Mouse (Mus musculus) pancreas, adult 10 weeks (tissue): ENCODE data around the gene Trim30c. TPM values are rescaled to one million over a fixed set of nuclear protein-coding genes. Genes with fewer than 3 reads are reported as not detected.

Source experiments
- polyA plus RNA-seq: library from polyadenylated mRNA; stranded (reverse); fragments of 350-450 nt; fragmentation: Illumina TruSeq; extraction: RNeasy Lipid Tissue Mini Kit (QIAGEN cat#74804); gene quantifications from one replicate; pipeline ENCODE4 v1.2.3, GENCODE M21; 2015; ENCODE audit warnings: low read depth, low replicate concordance; ENCODE audit not compliant: insufficient read depth

The Trim30c gene
- polyA plus RNA-seq, result not detected

GRCm38 (mm10) chr7:104400698-104401097 is at the start of gene Trim30c:
Gene Trim30c (minus strand): TSS chr7:104400837.

GRCm38 (mm10) chr7:104369736-104370414 is 30.8 kb downstream of the Trim30c start, which contains the start of gene Trim30b:
Gene Trim30b (minus strand): TSS chr7:104369884.

GRCm38 (mm10) chr7:104352717-104353599 is 47.7 kb downstream of the Trim30c start, which contains the start of gene Trim12c:
Gene Trim12c (minus strand): TSS chr7:104353362.

Other genes starting within 250 kb of the Trim30c start
- gene Olfm5, start 236.0 kb downstream of the Trim30c start, polyA plus RNA-seq, result not detected
- 0.28 TPM for gene Olfr648, start 217.4 kb downstream of the Trim30c start, polyA plus RNA-seq
- not detected for gene Olfr649, start 204.9 kb downstream of the Trim30c start, polyA plus RNA-seq
- not detected for gene Trim6, start 182.0 kb downstream of the Trim30c start, polyA plus RNA-seq
- 2.8 TPM for gene Trim34a, start 156.4 kb downstream of the Trim30c start, polyA plus RNA-seq
- gene Trim5, start 112.7 kb downstream of the Trim30c start, polyA plus RNA-seq, result 0.42 TPM
- gene Trim12a, start 85.4 kb downstream of the Trim30c start, polyA plus RNA-seq, result 10.1 TPM
- not detected for gene Trim34b, start 71.4 kb downstream of the Trim30c start, polyA plus RNA-seq
- gene Trim12c, start 47.5 kb downstream of the Trim30c start, polyA plus RNA-seq, result 2.9 TPM
- not detected for gene Trim30b, start 31.0 kb downstream of the Trim30c start, polyA plus RNA-seq
- 3.2 TPM for gene Trim30a, start 64.4 kb upstream of the Trim30c start, polyA plus RNA-seq
- gene Trim30d, start 107.0 kb upstream of the Trim30c start, polyA plus RNA-seq, result 3.0 TPM
- gene Olfr651, start 149.3 kb upstream of the Trim30c start, polyA plus RNA-seq, result not detected
- not detected for gene Olfr652, start 160.1 kb upstream of the Trim30c start, polyA plus RNA-seq
- gene Olfr653, start 176.5 kb upstream of the Trim30c start, polyA plus RNA-seq, result not detected
- not detected for gene Olfr654, start 186.2 kb upstream of the Trim30c start, polyA plus RNA-seq
- gene Olfr655, start 200.9 kb upstream of the Trim30c start, polyA plus RNA-seq, result not detected
- not detected for gene Olfr656, start 213.1 kb upstream of the Trim30c start, polyA plus RNA-seq
- gene Olfr657, start 224.0 kb upstream of the Trim30c start, polyA plus RNA-seq, result not detected
- not detected for gene Olfr658, start 246.5 kb upstream of the Trim30c start, polyA plus RNA-seq